Mouse (Mus musculus): ENCODE data around the gene Trip6.

DNA sequence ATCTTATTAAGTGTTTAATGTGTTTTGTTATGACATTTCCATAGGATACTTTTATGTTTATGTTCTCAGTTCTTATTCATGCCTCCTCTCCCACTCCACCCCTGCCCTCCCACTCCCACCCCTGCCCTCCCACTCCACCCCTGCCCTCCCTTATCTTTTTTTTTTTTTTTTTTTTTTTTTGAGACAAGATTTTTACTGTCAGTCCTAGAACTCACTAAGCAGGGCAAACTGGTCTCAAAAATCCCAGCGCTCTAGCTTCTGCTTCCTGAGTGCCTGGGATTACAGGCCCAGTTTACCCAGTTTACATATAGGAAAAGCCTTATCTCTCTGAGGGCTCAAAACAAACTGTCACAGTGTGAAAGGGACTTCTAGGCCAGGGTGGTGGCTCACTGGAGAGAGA lies 32.2 kb upstream of the Trip6 start:
- no peak for TF ChIP-seq CTCF (IDR thresholded peaks at IDR 0.05)
- TF ChIP-seq EP300 (IDR thresholded peaks at IDR 0.05): no peak

Measured in lung, postnatal 0 days (tissue).